Mouse (Mus musculus) thymus, postnatal 36 days (tissue): ENCODE data around the gene Psg16.
A peak's percentile ranks its signal among the peaks of the same experiment; 100 is the strongest.
"Not testable (repeated sequence)": the region's sequence is repeated elsewhere in the genome, so short reads cannot be mapped to it uniquely, and the experiment has no call there.

Experiments
- DNase-seq, 2 experiments: peaks; one replicate each; pipeline ENCODE4 v3.0.0; 2022; ENCODE audit warnings: mixed read lengths in 2 of 2

Gene Psg16

DNA sequence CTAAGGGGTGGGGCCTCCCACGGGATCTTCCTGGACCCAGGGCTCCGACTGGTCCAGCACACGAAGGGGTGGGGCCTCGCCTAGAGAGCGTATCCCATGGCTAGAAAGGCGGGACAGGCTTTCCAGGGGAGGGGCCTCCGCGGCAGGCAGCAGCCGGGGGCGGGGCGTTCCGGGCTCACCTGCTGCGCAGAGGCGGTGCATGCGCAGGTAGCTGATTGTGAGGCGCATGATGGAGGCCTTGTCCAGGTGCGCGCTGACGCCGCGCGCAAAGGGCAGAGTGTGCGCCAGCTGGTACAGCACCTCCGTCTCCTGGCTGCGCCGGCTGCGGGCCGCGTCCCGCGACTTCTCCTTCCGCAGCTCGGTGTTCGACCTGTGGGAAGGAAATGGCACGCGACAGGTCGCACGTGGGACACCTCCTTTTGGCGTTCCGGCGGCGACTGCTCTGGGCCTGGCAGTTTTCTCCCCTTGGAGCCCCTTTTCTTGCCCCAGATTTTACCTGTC, 17.7 kb upstream of the Psg16 start:
- DNase-seq = peak; percentile 70 to 83

DNA sequence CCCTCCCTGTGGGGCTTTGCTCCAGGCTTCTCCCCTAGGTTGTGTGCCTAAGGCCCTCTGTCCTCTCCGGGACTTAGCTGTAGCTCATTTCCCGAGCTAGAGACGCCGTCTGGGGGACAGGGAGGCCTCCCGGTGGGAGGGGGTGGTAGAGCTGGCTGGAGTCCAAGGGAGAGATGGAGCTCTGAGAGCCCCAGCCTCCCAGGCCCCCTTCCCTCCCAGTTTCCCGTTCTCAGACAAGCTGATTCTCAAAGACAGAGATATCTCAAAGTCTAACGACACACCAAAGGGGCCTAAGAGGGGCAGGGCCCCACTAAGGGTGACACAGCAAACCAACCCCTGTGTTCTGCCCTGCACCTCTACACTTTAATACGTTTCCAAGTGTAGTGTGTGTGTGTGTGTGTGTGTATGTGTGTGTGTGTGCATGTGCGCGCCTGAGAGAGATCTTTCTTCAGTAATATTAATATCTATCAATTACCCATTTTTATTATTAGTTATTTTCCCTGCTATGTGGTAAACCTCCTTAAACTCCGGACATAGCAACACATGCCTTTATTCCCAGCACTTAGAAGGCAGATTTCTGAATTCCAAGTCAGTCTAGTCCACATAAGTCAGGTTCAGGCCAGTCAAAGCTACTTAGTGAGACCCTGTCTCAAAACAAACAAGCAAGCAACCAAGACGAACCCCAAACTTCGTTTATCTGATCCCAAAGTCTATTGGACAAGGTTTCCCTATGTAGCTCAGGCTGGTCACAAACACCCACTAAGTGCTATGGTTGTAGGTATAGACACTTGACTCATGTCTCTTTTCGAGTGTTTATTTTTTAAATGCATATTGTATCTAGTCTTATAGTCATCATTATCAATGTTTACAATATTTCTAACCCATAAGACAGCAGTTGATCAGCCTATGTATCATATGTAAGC, 17.0 kb upstream of the Psg16 start:
- DNase-seq = no peak

- peak; percentile 51 to 68 for DNase-seq
These were observed 15.7 kb upstream of the Psg16 start for GRCm38 (mm10) chr7:17058071-17058689.

DNA sequence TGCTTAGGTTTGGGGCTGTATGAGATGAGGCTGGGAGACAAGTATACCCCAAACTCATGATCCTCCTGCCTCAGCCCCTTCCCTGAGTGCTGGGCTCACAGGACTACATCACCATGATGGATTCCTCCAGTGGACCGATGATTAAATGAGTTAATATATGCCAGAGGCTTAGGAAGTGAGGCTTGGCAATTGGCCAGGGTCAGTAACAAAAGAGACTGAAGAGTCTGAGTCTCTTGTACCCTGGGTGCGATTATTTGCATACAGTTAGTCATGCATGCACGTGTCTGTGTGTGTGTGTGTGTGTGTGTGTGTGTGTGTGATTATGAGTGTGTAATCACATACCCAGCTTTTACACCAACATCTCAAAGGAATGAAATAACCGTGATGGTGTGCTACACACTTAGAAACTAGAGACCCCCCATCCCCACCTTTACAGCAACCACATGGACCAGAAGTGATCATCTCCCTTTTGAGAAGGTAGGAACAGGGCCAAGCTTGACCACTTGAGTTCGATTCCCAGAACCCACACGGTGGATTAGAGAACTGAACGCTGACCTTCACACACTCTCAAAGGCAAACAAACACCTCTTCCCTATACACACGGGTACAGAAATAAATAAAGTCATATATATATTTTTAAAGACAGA, 14.9 kb upstream of the Psg16 start:
- no peak for DNase-seq

GRCm38 (mm10) chr7:17059463-17059844, 14.4 kb upstream of the Psg16 start:
- no peak for DNase-seq

- peak in 1 of 2 experiments; percentile 43 for DNase-seq
These were observed 13.6 kb upstream of the Psg16 start for GRCm38 (mm10) chr7:17060031-17060781.

- peak in 1 of 2 experiments; percentile 40 for DNase-seq
These were observed 12.8 kb upstream of the Psg16 start for GRCm38 (mm10) chr7:17060782-17061605.

DNA sequence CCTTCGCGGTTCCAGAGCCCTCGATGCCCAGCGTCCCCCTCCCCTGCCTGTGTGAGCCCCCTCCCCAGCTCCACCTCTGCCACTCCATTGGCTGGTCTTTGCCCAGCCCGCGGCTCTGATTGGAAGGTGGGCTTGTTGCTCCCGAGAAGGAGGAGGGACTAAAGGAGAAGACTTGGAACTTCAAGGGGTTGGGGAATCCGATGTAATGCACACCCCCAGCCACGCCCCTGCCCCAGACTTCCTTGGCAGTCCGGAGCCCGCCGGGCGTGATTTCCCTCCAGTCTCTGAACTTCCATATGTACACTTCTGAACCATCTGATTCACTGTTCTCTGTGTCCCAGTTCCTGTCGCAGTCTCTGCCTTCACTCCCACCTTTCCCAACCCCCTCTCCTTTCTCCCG, 11.5 kb upstream of the Psg16 start, which contains the start of gene Hif3a:
Hif3a (minus strand) TSS at position 39 of the 400 bp plus-strand sequence.
- DNase-seq = no peak

DNA sequence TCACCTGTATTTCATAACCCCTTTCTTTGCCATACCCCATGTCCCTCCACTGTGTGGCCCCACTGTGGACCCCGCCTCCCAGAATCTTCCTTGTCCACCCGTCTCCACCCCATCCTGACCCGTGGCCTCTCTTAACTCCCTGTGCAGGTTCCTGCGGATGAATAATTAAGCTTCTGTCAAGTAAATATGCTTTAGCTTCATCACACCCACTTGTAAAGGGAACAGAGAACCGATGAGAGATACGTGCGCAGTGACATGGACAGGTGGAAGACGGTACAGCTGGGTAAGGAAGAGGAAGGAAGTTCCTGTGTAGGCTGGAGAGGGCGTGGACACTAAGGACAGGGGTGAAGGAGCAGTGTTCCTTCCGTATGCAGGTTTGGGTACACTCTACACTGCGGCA, 11.0 kb upstream of the Psg16 start:
- no peak for DNase-seq

GRCm38 (mm10) chr7:17065620-17066019, 8.2 kb upstream of the Psg16 start:
- no peak for DNase-seq

GRCm38 (mm10) chr7:17066412-17066811, 7.4 kb upstream of the Psg16 start:
- DNase-seq = peak; percentile 72 to 80

GRCm38 (mm10) chr7:17067000-17067399, 6.8 kb upstream of the Psg16 start:
- DNase-seq = no peak

DNA sequence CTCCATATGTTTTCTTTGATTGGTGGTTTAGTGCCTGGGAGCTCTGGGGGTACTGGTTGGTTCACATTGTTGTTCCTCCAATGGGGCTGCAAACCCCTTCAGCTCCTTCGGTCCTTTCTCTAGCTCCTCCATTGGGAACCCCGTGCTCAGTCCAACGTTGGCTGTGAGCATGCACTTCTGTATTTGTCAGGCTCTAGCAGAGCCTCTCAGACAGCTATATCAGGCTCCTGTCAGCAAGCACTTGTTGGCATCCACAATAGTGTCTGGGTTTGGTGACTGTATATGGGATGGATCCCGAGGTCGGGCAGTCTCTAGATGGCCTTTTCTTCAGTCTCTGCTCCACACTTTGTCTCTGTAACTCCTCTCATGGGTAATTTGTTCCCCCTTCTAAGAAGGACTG, 6.2 kb upstream of the Psg16 start:
- DNase-seq = not testable (repeated sequence)

GRCm38 (mm10) chr7:17073513-17073903, 332 bp upstream of the Psg16 start:
- no peak for DNase-seq

DNA sequence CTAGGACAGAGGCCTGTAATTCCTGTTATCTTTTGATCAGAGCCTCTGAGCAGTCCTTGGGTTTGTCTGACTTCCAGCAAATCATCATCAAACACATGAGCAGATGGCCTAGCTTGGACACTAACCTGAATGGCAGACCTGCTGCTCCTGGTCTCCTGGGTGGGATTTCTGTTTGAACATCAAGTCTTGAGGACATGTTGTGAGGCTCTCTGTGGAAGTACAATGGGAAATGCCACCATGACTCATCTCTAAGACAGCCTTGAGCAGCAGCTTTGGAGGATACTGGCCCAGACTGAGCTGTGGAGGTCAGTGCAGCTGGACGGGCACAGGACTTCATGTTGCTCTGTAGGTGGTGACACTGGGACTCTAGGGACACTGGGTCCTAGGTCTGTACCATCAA, 2.7 kb downstream of the Psg16 start:
- no peak for DNase-seq

DNA sequence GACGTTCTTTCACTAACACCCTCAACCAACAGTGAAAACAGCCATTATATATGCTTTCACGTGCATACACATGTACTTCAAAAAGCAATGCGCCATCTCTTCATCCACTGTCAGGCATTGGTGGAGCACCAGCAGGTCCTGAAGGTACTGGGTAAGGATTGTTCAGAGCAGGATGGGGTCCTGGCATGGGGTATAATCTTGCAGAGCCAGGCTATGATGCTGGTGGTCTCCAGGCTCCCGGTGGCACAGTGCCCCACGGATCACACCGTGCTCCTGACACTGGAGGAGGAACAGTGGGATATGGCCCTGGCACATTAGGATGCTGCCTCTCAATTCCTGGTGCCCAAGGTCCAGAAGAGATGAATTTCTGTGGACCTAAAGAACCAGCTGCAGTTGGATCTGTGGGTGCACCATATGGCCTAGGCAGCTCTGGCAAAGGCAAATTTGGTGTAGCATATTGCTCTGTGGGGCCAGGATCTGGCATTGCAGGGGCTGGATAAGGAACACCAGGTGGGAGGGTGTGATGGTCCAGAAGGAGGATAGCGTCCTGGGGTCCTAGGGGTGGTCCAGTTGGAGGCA, 4.3 kb downstream of the Psg16 start:
- no peak for DNase-seq

- no peak for DNase-seq
These were observed 8.9 kb downstream of the Psg16 start for GRCm38 (mm10) chr7:17082766-17083165.

DNA sequence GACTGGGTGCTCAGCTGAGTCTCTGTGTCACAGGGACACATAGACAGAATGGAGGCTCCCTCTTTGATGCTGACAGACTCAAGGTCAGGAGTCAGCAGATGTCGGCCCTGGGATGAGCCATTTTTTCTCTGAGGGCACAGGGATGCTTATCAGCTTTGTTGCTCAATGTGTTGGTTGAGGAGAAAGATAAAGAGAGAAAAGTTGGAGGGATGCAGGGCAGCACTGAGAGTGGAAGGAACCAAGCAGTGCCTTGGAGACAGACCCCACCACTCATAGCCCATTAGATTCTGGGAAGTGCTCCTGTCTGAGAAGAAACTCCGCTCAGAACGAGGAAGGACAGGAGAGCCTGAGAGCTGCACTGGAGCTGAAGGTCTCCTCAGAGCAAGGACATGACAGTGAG, 13.9 kb downstream of the Psg16 start:
- no peak for DNase-seq

DNA sequence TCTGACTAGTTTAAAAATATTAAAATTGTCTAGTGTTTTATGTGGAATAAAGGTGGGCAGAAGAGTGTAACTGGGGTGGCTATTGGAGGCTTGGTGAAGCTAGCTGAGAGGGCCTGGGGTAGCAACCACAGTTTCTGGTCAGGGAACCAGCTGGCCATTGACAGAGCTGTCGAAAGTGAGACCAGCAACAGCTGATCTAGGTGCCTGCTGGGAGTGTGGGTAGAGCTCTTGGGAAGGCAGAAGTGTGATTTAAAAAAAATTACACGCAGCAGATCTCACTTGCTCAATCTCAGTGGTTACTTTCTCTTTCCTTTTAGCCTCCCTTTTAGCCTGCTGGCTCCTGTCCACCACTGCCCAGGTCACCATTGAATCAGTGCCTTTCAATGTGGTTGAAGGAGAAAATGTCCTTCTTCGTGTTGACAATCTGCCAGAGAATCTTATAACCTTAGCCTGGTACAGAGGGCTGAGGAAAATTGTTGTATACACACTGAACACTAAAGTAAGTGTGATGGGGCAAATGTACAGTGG, 16.3 kb downstream of the Psg16 start:
- no peak for DNase-seq

GRCm38 (mm10) chr7:17091280-17091679, 17.4 kb downstream of the Psg16 start:
- DNase-seq = peak; percentile 16 to 29

DNA sequence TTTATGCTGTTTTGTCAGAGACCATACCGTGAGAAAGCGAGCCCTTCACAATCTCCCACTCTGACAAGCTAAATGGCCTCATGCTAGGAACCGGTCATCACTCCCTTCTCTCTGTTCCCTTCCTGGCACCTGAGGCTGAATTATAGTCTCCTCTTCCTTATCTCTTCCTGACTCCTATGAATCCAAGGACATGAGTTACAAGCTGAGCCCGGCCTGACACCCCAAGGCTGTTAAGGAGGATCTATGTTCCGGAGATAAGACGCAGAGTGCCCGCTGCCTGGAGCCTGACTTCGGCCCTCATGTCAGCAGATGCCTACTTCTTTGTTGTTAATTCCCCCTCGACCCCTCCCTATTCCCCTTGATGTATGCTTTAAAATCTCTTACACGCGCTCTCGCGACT, 27.8 kb downstream of the Psg16 start:
- not testable (repeated sequence) for DNase-seq
